Mouse (Mus musculus) 416B (cell line): ENCODE results near the gene Bysl.
"Not testable (repeated sequence)": the region's sequence is repeated elsewhere in the genome, so short reads cannot be mapped to it uniquely, and the experiment has no call there.

Source experiments
- DNase-seq: peaks from one replicate; pipeline ENCODE4 v3.0.0; 2011; ENCODE audit warnings: low read depth

Bysl gene

DNA sequence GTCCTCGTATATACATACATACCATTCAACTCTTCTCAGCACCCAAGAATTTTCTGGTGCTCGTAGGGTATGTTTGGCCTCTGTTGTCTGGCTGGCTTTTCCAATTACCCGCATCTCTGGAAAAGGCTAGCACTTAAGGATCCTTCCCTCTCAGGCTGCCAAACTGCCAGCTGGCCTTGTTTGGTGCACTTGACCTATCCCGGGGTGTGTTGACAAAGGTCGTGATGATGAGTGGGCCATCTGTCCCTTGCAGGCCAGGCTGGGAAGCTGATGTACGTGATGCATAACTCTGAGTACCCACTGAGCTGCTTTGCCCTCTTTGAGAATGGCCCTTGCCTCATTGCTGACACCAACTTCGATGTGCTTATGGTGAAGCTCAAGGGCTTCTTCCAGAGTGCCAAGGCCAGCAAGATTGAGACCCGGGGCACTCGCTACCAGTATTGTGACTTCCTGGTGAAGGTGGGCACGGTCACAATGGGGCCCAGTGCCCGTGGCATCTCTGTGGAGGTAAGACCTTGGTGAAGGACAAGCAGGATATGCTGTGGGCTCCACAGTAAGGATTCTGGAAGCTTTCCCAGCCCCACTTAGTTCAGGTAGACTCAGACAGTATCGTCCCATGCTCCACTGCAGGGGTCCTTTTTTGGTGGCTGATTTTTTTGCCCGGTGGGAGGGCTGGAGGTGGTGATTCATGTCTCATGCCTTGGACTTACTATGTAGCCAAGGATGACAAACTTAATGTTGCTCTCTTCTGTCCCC lies 7.4 kb upstream of the Bysl start:
- DNase-seq: no peak

DNA sequence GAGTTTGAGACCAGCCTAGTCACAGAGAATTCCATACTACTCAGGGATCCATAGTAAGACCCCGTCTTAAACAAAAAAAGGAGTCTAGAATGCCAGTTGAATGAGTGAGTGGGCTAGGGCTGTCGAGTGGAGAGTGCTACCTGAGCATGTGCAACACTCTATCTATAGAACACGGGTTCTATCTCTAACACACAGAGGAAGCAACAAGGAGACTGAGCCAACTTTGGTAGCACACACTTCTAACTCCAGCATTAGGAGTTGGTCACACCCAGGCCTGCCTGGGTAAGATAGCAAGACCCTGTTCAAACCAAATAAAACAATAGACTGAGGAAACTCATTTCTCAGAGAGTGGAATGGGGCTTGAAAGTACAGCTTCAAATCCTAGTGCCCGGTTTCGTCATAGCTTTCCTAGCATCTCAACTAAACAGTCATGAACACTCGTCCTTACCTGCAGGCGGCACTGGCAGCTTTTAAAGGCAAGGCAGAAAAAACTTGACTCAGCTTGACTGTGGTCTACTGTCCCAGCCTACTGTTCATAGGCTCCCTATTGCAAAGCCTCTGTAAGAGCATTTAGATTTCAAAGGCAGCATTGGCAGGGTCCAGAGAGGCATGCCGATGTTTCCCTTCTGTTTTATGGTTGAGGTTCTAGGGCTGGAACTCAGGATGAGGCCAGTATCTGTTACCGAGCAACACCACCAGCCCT lies 6.5 kb upstream of the Bysl start:
- DNase-seq: no peak

DNA sequence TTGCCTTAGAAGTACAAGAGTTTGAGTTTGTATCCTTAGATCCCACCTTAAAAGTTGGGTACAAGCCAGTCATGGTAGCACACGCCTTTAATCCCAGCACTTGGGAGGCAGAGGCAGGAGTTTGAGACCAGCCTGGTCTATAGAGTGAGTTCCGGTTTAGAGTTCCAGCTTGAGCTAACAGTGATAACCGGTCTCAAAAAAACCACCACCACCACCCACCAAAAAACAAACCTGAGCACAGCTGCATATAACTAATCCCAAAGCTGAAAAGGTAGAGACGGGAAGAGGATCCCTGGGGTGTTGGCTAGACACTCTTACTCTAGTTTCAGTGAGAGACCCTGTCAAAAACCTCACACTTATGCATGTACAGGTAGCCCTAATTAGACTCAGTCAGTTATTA lies 5.4 kb upstream of the Bysl start:
- no peak for DNase-seq

DNA sequence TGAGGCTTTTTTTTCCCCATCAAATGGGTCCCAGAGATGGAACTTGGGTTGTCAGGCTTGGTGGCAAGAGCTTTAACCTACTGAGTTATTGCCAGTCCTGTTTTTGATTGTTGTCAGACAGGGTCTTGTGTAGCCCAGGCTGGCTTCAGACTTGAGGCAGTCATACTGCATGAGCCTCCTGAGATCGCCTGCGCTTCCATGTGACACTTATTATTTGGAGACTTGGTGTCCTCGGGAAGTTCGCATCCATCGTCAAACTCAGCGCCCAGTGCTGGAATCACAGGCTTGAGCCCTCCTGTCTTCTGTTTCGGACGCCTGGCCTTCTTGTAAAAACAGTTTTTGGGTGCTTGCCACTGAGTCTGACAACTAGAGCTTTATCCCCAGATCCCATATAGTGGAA lies 4.8 kb upstream of the Bysl start:
- DNase-seq: no peak

DNA sequence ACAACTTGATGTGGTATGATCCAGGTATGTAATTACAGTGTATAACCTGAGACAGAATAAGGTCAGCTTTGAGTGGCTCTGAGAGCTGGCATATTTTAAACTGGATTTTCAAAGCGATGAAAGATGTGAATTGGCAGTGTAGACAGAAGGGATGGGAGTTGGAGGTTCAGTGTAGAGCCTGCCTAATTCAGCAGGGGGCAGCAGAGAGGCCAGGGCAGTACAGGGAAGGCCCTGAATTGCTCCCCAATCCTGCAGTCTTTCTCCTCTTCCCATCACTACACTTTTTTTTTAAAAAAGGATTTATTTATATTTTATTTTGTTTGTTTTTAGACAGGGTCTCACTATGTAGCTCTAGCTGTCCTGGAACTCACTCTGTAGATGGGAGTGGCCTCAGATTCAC lies 2.7 kb upstream of the Bysl start:
- peak; percentile 65 for DNase-seq

DNA sequence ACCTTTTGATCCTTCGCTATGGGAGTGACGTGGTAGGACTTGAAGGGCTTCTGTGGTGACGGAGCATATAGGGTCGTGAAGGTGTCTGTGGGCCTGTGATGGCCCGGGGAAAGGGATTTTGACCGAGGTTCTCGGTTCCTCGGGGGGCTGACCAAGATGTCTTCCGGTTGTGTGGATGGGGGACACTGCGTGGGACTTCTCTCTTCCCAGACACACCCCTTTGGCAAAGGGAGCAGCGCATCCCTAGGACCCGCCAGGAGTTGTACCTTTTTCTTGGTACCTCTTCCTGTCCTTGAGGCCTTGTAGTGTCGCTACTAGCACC lies 330 bp upstream of the Bysl start:
- no peak for DNase-seq

DNA sequence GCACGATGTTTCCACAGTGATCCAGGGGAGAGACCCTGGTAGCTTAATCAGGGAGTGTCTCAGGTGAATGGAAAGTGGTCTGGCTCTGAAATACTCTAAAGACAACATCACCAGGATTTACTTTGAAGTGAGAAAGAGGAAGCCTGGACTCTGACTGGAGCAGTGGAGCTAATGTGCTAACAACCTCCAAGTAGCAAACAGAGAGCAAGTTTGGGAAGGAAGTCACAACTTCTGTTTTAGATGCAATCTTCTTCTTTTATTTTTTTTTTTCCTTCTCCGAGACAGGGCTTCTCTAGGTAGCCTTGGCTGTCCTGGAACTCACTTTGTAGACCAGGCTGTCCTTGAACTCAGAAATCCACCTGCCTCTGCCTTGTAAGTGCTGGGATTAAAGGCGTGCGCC lies 2.1 kb downstream of the Bysl start:
- peak; percentile 30 for DNase-seq

DNA sequence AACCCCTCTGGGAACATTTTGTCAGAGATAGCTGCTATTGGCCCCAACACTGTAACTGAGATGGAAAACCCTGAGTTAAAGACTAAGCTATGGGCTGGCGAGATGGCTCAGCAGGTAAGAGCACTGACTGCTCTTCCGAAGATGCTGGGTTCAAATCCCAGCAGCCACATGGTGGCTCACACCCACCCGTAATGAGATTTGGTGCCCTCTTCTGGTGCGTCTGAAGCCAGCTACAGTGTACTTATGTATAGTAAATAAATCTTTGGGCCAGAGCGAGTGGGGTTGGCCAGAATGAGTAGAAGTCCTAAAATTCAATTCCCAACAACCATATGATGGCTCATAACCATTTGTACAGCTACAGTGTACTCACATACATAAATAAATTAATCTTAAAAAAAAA lies 5.1 kb downstream of the Bysl start:
- peak; percentile 65 for DNase-seq

DNA sequence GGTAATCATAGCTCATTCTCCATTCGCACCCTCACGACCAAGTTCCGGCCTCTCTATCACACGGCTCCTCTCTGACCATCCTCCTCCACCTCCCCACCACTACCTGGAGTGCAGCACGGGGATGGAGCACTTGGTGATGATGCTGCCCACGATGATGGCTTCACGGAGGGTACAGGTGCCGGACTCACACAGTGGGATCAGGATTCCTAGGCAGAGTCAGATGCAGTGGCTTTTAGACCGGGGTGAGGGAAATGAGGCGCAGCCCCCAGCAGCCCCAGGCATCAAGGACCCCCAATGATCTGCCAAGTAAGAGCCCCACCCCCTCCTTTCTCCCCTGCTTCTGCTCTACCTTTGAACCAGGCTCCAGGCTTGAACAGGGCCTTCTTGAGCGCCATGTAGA lies 9.0 kb downstream of the Bysl start:
- no peak for DNase-seq

DNA sequence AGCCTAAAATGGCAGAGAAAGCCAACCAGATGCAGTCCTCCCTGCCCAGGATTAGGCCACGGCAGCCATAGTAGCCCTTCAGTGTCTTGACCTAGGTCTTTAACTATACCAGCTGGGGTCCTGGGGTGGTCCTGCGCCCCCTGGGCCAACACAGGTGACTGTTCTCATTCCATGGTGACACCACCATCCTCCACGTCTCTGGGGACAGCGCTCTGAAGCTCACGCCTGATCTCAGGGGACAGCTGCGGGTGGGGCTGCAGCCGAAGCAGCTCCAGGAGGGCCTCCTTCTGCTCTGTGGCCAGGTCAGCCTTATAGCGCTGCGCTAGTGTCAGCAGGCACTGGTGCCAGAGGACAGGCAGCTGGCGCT lies 9.9 kb downstream of the Bysl start:
- DNase-seq: no peak

DNA sequence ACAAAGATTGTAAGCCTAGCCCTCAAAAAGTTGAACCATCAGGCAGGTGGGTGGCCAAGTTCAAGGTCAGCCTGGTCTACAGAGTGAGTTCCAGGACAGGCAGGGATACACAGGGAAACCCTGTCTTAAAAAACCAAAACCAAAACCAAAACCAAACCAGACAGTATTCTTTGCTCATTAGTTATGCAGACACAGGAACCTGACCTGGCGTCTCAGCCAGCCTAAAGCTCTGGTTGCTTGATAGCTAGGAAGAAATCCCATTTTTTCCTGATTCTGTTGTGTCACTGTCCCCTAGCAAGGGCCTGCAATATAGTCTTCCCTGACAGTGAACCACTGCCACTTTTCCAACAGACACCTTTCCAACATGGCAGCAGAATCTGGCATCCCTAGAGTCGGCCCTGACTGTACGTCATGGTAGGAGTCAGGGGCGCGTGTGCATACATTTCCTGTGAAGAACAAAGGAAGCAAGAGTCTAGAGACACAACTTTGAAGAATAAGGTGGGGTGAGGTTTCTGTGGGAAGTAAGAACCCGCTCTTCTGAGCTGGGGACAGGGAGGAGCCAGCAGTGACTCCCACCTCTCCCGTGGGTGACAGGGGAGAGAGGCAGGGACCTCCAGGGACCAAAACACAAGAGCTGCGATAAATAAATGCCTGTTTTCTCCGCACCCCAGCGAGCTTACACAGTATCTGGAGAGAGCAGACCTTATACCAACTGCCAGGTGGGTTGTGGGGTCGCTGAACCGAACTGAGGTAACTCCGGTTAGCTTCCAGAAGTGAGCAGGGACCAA lies 10.5 kb downstream of the Bysl start:
- no peak for DNase-seq

DNA sequence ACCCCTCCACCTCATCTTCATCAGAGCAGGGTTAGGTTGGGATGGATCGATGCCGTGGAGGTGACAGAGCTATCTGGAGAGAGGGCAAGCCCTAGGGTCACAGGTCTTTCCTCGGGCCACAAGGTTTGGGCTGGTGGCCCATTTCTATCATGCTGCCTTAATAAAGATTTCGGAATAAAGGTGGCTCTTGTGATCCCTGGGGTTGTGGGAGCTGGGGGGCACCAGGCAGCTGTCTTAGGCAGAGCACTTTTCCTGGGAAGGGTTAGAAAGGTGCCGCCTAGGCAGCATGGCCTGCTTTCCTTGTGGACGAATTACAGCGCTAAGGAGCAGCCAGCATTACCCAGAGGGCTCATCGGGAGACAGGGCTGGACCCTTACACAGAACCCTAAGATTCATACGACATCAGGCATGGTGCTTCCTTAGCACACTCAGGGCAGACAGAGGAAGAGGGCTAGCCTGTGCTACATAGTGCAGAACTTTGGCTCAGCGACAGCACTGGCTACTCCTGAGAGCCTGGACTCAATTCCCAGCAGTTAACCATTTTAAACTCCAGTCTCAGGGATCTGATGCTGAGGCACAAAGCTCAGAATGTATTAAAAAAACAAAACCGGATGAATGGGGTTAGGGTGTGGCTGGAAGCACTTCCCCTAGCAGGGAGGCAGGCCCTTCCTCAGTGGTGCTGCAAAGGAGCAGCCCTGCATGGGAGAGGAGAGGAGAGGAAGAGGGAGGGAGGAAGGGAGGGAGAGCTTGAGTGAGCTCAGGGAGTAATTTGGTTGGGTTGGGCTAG lies 11.6 kb downstream of the Bysl start:
- DNase-seq: peak; percentile 84

DNA sequence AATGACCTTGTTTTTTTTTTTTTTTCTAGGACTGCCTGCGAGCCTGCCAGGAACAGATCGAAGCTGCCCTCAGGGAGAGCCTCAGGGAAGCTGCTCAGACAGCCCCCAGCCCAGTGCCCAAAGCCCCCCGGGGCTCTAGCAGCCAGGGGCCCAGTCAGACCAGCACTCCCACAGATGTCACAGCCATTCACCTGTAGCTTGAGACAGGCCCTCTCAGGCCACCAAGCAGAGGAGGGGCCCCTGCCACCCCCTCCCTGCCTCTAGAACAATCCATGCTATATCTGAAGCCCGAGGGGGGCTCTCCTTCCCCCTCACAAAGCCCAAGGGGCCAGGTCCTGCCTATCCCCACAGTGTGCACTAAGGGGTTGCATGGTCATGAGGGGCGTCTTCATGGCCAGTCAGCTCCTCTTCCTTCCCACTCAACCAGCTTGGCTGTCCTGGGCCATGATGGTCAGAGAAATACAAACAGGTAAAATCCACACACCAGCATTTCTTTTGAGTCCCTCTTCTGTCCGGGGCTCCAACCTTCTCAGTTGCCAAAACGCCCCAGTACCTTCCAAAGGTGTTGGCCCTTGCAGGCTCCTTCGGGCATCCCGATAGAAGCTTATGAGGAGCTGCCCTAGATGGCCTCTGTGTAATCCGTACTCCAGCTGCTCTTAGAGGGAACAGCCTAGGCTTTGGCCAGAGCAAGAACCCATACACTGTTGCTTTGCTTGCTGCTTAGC lies 12.6 kb downstream of the Bysl start:
- not testable (repeated sequence) for DNase-seq

DNA sequence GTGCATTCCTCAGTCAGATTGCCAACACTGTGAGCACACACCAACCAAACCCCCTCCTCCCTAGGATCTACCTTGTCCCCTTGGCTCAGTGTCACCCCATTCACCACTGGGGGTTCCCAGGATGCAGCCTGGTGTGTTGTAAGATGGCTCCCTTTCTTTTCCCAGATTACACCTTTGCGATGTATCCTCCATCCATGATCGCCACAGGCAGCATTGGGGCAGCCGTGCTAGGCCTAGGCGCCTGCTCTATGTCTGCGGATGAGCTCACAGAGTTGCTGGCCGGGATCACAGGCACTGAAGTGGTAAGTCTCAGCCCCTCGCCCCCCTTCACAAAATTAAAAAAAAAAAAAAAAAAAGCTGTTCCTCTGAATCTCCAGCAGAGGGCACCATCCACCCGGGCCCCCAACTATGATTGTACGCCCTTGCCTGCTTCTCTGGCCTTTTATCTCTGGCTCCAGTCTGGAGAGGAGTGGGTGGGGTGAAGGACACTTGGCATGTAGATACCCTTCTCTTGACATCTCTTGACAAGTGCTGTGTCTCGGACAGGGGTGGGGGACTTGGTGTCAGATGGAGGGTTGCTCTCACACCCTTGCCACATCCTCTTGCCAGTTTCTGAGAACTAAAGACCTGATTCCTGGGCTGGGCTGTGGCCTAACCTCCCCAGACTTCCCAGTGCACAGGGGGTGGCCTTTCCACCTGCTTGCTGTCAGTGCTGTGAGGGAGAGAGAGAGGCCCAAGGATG lies 13.3 kb downstream of the Bysl start:
- peak; percentile 73 for DNase-seq

DNA sequence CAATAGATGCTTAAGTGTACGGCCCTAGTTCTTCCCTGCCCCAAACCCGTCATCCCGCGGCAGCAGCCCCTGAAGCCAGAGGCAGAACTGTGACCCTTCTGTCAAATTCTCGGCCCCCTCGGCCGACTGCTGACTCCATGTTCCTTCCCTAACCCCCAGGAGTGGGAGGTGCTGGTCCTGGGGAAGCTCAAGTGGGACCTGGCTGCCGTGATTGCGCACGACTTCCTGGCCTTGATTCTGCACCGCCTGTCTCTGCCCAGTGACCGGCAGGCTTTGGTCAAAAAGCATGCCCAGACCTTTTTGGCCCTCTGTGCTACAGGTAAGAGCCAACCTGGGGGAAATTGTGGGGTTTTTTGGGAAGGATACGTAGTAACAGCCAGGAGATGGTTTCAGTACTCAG lies 14.0 kb downstream of the Bysl start:
- DNase-seq: no peak

DNA sequence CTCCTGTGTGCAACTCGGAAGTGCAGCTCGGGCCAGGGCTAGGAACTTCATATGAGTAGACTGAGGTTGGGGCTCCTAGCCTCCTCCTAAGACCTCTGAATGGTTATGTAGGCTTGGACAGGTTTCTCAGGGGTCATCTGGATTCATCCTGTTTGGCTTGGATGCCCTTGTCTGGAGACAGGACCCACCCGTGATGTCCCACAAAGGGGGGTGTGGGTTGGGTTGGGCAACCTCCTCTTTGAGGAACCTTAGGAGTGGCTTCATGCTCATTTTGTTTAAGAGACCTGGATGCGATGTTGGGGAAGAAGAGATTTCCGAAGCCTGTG lies 14.5 kb downstream of the Bysl start:
- no peak for DNase-seq

DNA sequence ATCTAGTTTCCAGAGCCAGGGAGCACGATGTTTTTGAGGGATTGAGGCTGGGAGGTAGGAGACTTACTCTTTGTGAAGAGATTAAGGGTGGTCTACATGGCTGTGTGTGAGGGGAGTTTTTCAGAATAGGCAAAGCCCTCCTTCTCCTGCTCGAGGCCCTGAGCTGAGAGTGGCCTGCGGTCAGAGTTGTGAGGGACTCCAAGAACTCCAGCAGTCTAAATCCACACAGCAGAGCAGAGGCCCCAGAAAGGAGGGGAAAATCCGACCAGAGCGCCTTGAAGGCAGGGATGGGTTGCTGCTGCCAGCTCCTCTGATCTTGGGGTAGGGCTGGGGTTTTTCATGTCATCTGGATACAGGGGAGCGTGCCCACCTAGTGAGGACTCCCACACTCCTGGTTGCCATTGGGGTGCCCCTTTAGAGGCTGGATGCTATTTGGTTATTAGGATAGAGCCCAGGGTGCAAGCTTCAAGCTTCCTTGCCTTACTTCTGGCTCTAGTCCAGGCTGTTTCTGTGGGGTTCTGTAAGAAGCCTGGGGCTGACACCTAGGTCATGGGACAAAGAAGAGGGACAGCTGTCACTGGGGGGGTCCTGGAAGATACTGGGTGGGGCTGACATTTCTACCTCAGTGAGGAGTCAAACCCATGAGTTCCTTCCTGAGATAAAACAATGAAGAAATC lies 15.0 kb downstream of the Bysl start:
- DNase-seq: peak; percentile 50

DNA sequence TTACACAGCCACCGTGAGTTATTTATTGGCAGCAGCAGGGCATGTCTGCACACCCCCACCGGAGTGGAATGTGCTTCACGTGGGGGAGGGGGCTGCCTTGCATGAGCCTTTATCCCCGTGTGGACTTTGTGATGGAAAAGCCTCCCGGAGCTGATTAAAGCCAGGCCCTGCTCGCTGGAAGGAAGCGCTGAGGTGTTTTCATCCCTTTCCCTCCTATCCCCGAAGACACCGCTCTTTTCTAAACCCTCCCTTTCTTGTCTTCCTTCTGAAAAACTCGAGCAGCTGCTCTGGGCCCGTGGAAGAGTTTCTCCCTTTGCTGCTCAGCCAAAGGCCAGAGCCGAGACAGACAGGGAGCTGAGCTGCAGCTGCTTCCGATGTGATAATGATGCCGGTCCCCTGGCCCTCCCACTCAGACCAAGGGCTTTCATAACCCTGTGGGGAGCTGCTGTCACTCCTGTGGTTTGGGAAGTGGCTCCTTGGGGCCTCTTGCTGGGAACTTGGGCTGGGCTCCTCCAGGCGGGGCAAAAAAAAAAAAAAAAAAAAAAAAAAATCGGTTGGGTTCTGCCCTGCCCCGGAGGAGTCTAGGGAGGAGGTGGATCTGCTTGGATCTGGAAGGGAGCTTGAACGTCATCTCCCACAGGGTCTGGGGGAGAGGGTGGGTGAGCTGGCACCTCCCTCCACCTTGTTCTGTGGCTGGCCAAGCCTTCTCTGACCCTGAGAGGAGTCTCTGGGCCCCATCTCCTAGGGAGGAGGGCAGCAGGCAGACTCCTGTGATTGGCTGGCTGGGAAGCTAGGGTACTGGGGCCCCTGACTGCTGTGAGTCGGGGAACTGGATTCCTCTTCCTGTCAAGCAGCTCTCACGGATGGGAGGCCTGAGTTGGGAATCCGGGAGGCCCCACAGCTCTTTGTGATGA lies 15.8 kb downstream of the Bysl start:
- DNase-seq: peak; percentile 98

DNA sequence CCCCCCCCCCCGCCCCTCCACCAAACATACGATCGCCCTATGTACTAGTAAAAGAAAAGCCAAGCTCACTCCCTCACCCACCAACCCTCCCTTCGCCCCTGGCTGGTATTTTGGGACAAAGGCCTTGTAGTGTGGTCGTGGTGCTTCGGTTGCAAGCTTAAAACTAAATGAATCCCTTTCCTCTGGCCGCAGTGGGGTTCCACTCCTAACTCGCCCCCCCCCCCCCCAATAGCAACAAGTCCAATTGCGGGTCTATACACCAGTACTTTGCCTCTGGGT lies 16.4 kb downstream of the Bysl start:
- no peak for DNase-seq
